Mouse (Mus musculus): ENCODE measurements around the gene Ptpra. TPM values are rescaled to one million over a fixed set of nuclear protein-coding genes. Genes with fewer than 3 reads are reported as not detected.

Gene Ptpra
- total RNA-seq, 2 experiments from 2014 or later: 214 to 229 TPM

GRCm38 (mm10) chr2:130589157-130589556, 139.1 kb downstream of the Ptpra start:
- no peak for DNase-seq (ENCODE audit: low spot score in 2 of 2)

- DNase-seq (ENCODE audit: low spot score in 2 of 2): no peak
These were observed 139.7 kb downstream of the Ptpra start for GRCm38 (mm10) chr2:130589761-130590160.

GRCm38 (mm10) chr2:130591016-130591415, 140.9 kb downstream of the Ptpra start:
- DNase-seq (ENCODE audit: low spot score in 2 of 2): no peak

- DNase-seq (ENCODE audit: low spot score in 2 of 2): no peak
These were observed 145.5 kb downstream of the Ptpra start for GRCm38 (mm10) chr2:130595596-130595995.

- DNase-seq (ENCODE audit: low spot score in 2 of 2): peak in 1 of 2 experiments; percentile 53
These were observed 147.5 kb downstream of the Ptpra start for GRCm38 (mm10) chr2:130597601-130598010.

GRCm38 (mm10) chr2:130598399-130598798, 148.3 kb downstream of the Ptpra start:
- no peak for DNase-seq (ENCODE audit: low spot score in 2 of 2)

GRCm38 (mm10) chr2:130602195-130602594, 152.1 kb downstream of the Ptpra start:
- DNase-seq (ENCODE audit: low spot score in 2 of 2): no peak

Small RNA genes lying within 50 kb of the gene (microRNA-seq; reads per million reads assigned to microRNA genes)
- gene Gm23876: 0 reads per million in 2 experiments

Other genes with a start within 250 kb of the Ptpra start
- 100 to 1,000 TPM; 114 to 135 TPM for gene Nop56, start 175.8 kb upstream of the Ptpra start, total RNA-seq (2021)
- 100 to 1,000 TPM; 287 to 311 TPM for gene Idh3b, start 165.7 kb upstream of the Ptpra start, total RNA-seq (2021)
- 1 to 10 TPM; 7.4 to 8.2 TPM for gene Ebf4, start 155.1 kb upstream of the Ptpra start, total RNA-seq (2021)
- gene Cpxm1, start 52.7 kb upstream of the Ptpra start, total RNA-seq (2021): 1 to 10 TPM; 6.1 to 7.8 TPM
- gene Gm28372, start 45.0 kb upstream of the Ptpra start, total RNA-seq (2021): not detected
- not detected for gene 1700020A23Rik, start 45.0 kb upstream of the Ptpra start, total RNA-seq (2021)
- not detected for gene Tmem239, start 43.8 kb upstream of the Ptpra start, total RNA-seq (2021)
- gene Vps16, start 25.9 kb upstream of the Ptpra start, total RNA-seq (2021): 10 to 100 TPM; 88.2 to 88.6 TPM
- 10 to 100 TPM; 19.5 to 22.1 TPM for gene Pced1a, start 25.6 kb upstream of the Ptpra start, total RNA-seq (2021)
- 10 to 100 TPM; 71.0 to 75.4 TPM for gene Mrps26, start 113.5 kb downstream of the Ptpra start, total RNA-seq (2021)
- not detected for gene Oxt, start 125.9 kb downstream of the Ptpra start, total RNA-seq (2021)
- 1 to 10 TPM in 1 of 2 experiments, under 1 TPM in 1; 0.87 to 1.2 TPM for gene Avp, start 132.3 kb downstream of the Ptpra start, total RNA-seq (2021)
- gene Fastkd5, start 179.7 kb downstream of the Ptpra start, total RNA-seq (2021): 10 to 100 TPM in 1 of 2 experiments, 1 to 10 TPM in 1; 7.8 to 13.4 TPM
- gene Ubox5, start 179.8 kb downstream of the Ptpra start, total RNA-seq (2021): 10 to 100 TPM in 1 of 2 experiments, 1 to 10 TPM in 1; 8.2 to 10.7 TPM
- gene Lzts3, start 192.5 kb downstream of the Ptpra start, total RNA-seq (2021): 100 to 1,000 TPM; 193 to 229 TPM
- gene Ddrgk1, start 214.4 kb downstream of the Ptpra start, total RNA-seq (2021): 100 to 1,000 TPM; 102 to 109 TPM
- gene Itpa, start 217.3 kb downstream of the Ptpra start, total RNA-seq (2021): 10 to 100 TPM; 34.9 to 38.2 TPM
- gene Slc4a11, start 247.2 kb downstream of the Ptpra start, total RNA-seq (2021): 1 to 10 TPM; 2.1 to 4.4 TPM